Mouse (Mus musculus): Measurements from ENCODE around the gene Ercc4.

Ercc4 gene

GRCm38 (mm10) chr16:13147810-13148555, 38.5 kb downstream of the Ercc4 start:
- no peak for DNase-seq (ENCODE audit: inconsistent age in 2 of 2, low spot score in 1 of 2)

GRCm38 (mm10) chr16:13149950-13150349, 40.5 kb downstream of the Ercc4 start:
- DNase-seq (ENCODE audit: inconsistent age in 2 of 2, low spot score in 1 of 2), result no peak

GRCm38 (mm10) chr16:13150790-13151189, 41.3 kb downstream of the Ercc4 start:
- no peak for DNase-seq (ENCODE audit: inconsistent age in 2 of 2, low spot score in 1 of 2)

- DNase-seq (ENCODE audit: inconsistent age in 2 of 2, low spot score in 1 of 2), result no peak
Observed at GRCm38 (mm10) chr16:13152475-13152874, 43.0 kb downstream of the Ercc4 start.

GRCm38 (mm10) chr16:13153215-13153614, 43.7 kb downstream of the Ercc4 start:
- no peak for DNase-seq (ENCODE audit: inconsistent age in 2 of 2, low spot score in 1 of 2)

- DNase-seq (ENCODE audit: inconsistent age in 2 of 2, low spot score in 1 of 2), result no peak
Observed at GRCm38 (mm10) chr16:13154352-13154751, 44.9 kb downstream of the Ercc4 start.

- DNase-seq (ENCODE audit: inconsistent age in 2 of 2, low spot score in 1 of 2), result peak; percentile 40 to 62
Observed at GRCm38 (mm10) chr16:13157314-13157713, 47.8 kb downstream of the Ercc4 start.

- DNase-seq (ENCODE audit: inconsistent age in 2 of 2, low spot score in 1 of 2), result no peak
Observed at GRCm38 (mm10) chr16:13158153-13158670, 48.7 kb downstream of the Ercc4 start.

- peak; percentile 39 to 58 for DNase-seq (ENCODE audit: inconsistent age in 2 of 2, low spot score in 1 of 2)
Observed at GRCm38 (mm10) chr16:13158906-13159889, 49.7 kb downstream of the Ercc4 start.

GRCm38 (mm10) chr16:13159927-13160644, 50.6 kb downstream of the Ercc4 start:
- peak; percentile 91 to 97 for DNase-seq (ENCODE audit: inconsistent age in 2 of 2, low spot score in 1 of 2)

- DNase-seq (ENCODE audit: inconsistent age in 2 of 2, low spot score in 1 of 2), result no peak
Observed at GRCm38 (mm10) chr16:13161516-13161915, 52.0 kb downstream of the Ercc4 start.

GRCm38 (mm10) chr16:13167731-13168130, 58.2 kb downstream of the Ercc4 start:
- DNase-seq (ENCODE audit: inconsistent age in 2 of 2, low spot score in 1 of 2), result peak in 1 of 2 experiments; percentile 80

GRCm38 (mm10) chr16:13173055-13173742, 63.7 kb downstream of the Ercc4 start:
- DNase-seq (ENCODE audit: inconsistent age in 2 of 2, low spot score in 1 of 2), result peak in 1 of 2 experiments; percentile 74

- DNase-seq (ENCODE audit: inconsistent age in 2 of 2, low spot score in 1 of 2), result no peak
Observed at GRCm38 (mm10) chr16:13182526-13182925, 73.0 kb downstream of the Ercc4 start.

GRCm38 (mm10) chr16:13183182-13183742, 73.8 kb downstream of the Ercc4 start:
- DNase-seq (ENCODE audit: inconsistent age in 2 of 2, low spot score in 1 of 2), result no peak

- DNase-seq (ENCODE audit: inconsistent age in 2 of 2, low spot score in 1 of 2), result peak; percentile 14 to 70
Observed at GRCm38 (mm10) chr16:13184381-13184780, 74.9 kb downstream of the Ercc4 start.

GRCm38 (mm10) chr16:13189430-13190107, 80.1 kb downstream of the Ercc4 start:
- peak; percentile 33 to 67 for DNase-seq (ENCODE audit: inconsistent age in 2 of 2, low spot score in 1 of 2)

GRCm38 (mm10) chr16:13190471-13190870, 81.0 kb downstream of the Ercc4 start:
- peak in 1 of 2 experiments; percentile 3 for DNase-seq (ENCODE audit: inconsistent age in 2 of 2, low spot score in 1 of 2)

GRCm38 (mm10) chr16:13191166-13191565, 81.7 kb downstream of the Ercc4 start:
- peak in 1 of 2 experiments; percentile 1 for DNase-seq (ENCODE audit: inconsistent age in 2 of 2, low spot score in 1 of 2)

Measured in adrenal gland, adult (tissue).